Mouse (Mus musculus): Measurements from ENCODE around the gene Taok1. TPM values are rescaled to one million over a fixed set of nuclear protein-coding genes. Genes with fewer than 3 reads are reported as not detected.

Gene Taok1
- polyA plus RNA-seq, 1 experiment from 2014 or later = 13.9 TPM

Other genes with a start within 250 kb of the Taok1 start
- gene Coro6, start 145.4 kb downstream of the Taok1 start, polyA plus RNA-seq (2016; fragmentation: Nextera tagmentation; extraction: Ambion mirVana) = not detected in 2 replicates
- gene Ankrd13b, start 118.1 kb downstream of the Taok1 start, polyA plus RNA-seq (2016; fragmentation: Nextera tagmentation; extraction: Ambion mirVana) = 7.4 and 11.8 TPM in 2 replicates
- gene Git1, start 114.3 kb downstream of the Taok1 start, polyA plus RNA-seq (2016; fragmentation: Nextera tagmentation; extraction: Ambion mirVana) = 10.9 and 11.7 TPM in 2 replicates
- gene Abhd15, start 92.7 kb downstream of the Taok1 start, polyA plus RNA-seq (2016; fragmentation: Nextera tagmentation; extraction: Ambion mirVana) = 3.9 and 4.2 TPM in 2 replicates
- 31.3 and 36.5 TPM in 2 replicates for gene Trp53i13, start 91.8 kb downstream of the Taok1 start, polyA plus RNA-seq (2016; fragmentation: Nextera tagmentation; extraction: Ambion mirVana)
- 0.12 TPM in 1 of 2 replicates, not detected in the other for gene Gm10392, start 88.6 kb downstream of the Taok1 start, polyA plus RNA-seq (2016; fragmentation: Nextera tagmentation; extraction: Ambion mirVana)
- gene Nufip2, start 78.3 kb upstream of the Taok1 start, polyA plus RNA-seq (2016; fragmentation: Nextera tagmentation; extraction: Ambion mirVana) = 3.2 and 3.3 TPM in 2 replicates
- gene Cryba1, start 117.5 kb upstream of the Taok1 start, polyA plus RNA-seq (2016; fragmentation: Nextera tagmentation; extraction: Ambion mirVana) = 1.9 and 2.0 TPM in 2 replicates
- gene Myo18a, start 155.4 kb upstream of the Taok1 start, polyA plus RNA-seq (2016; fragmentation: Nextera tagmentation; extraction: Ambion mirVana) = 24.6 and 38.7 TPM in 2 replicates
- gene Gm10277, start 179.9 kb upstream of the Taok1 start, polyA plus RNA-seq (2016; fragmentation: Nextera tagmentation; extraction: Ambion mirVana) = 1.4 and 1.5 TPM in 2 replicates

Data from midbrain, embryonic 10.5 days (tissue).